Mouse (Mus musculus) v-Abl transformed pro-B cells (cell line): ENCODE measurements around the gene Gpr162.

Source experiments
- in situ Hi-C, 2 experiments: fragments of 400-800 bp; cut with MboI; formaldehyde crosslinking; loops; one replicate each; pipeline ENCODE4 v1.15.1; 2025; ENCODE audit not compliant: unreplicated experiment in 2 of 2

The Gpr162 gene

DNA sequence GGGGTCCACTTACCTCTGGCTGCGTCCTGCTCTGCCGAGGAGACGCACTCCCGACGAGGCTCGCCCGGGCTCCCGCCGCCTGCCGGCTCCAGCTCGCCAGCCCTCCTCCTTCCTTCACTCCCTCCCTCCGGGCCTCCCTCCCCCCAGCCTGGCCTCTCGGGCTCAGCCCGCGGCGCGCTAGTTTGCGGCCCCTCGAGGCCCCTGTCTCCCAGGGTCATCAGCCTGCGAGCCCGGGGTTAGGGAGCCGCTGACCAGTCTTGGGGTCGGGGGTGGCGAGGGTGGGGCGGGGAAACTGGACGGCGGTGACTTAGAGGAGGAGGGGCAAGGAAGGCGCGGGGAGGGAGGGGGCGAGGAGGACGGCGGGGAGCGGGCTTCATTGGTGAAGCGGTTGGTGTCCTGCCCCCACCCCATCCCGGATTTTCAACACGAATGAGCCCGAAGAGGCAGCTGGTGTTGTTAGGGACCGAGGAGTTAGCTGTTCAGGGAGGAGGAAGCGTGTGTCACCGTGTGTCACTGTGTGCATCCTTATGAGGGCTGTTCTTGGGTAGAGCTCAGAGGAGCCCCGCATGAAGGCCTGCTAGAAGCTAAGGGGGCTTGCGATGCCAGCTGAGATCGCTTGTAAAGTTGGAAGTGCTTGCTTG lies at the start of gene Gpr162:
Gene Gpr162 (minus strand): TSS at position 326 of the 641 bp plus-strand sequence.
- in situ Hi-C loops, result loop anchor here in 1 of 2 experiments (25.0 kb wide), 1 partner anchor 749 kb away; no protein-coding TSS in a partner anchor

DNA sequence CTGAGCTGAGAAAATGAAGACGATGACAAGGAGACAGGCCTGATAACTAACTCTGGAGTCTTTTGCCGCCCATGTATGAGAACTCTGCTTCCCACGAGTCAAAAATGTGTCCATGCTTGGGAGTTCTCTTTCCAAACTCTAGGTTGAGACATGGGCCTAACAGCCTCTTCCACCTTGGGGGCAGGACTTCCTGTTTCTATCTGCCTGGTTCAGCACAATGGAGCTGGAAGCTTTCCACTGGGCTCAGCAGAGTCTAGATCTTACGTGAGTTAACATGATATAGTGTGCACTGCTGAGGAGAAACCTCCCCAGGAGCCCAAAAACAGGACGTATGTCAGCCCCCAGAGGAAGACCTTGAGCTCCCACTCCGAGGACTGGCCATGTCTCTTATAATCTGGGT lies 49.4 kb upstream of the Gpr162 start:
- in situ Hi-C loops, result loop anchor here in 1 of 2 experiments (25.0 kb wide), 2 partner anchors 124 to 349 kb away; partner anchors contain the start of genes Acrbp and Ing4

DNA sequence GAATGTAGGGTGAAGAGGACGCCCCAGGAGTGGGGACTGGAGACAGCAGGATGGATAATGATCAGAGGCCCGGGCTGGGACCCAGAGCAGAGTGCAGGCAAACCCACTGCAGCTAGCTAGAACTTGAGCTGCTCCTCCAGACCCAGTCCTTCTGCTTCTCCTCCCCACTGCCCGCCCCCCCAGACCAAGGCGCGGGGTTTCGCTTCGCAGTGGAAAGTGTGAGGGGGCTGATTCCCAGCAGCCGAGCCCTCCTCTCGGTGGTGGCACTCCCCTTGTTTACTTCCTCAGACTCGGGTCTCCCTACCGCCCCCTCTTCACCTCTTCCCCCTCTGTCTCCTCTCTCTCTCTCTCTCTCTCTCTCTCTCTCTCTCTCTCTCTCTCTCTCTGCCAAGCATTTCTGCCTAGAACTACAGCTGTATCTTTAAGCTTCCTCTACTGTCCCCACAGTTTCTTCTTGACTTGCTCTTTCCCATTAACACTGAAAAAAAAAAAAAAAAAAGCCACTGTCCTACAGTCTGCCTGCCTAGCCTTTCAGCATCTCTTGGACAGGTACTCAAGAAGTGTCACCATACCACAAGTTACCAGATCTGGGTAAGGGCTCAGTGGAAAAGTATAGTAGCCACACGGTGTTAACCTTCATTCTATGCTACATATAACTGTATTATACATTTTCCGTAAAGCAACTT lies 47.9 kb upstream of the Gpr162 start, which contains the start of gene Lag3:
Gene Lag3 (minus strand): TSS at position 173 of the 686 bp plus-strand sequence.
- in situ Hi-C loops, result loop anchor here in 1 of 2 experiments (25.0 kb wide), 2 partner anchors 126 to 351 kb away; partner anchors contain the start of genes Acrbp and Ing4

DNA sequence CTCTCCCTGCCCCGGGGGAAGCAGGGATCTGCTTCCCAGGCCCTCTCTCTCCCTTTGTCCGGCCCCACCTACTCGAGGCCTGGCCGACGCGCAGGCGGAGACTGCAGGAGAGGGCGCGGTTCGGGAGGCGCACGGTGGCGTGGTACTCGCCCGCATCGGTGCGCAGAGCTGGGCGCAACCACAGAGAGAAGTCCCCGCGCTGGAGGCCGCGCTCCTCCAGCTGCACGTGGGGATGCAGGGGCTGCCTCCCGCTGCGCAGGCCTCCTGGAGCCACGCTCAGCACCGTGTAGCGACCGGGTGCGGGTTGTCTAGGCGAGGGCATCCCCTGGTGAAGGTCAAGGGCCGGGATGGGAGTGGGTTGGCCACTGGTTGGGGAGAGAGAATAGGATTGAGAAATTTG lies 46.2 kb upstream of the Gpr162 start:
- in situ Hi-C loops, result loop anchor here in 1 of 2 experiments (25.0 kb wide), 2 partner anchors 127 to 352 kb away; partner anchors contain the start of genes Acrbp and Ing4

DNA sequence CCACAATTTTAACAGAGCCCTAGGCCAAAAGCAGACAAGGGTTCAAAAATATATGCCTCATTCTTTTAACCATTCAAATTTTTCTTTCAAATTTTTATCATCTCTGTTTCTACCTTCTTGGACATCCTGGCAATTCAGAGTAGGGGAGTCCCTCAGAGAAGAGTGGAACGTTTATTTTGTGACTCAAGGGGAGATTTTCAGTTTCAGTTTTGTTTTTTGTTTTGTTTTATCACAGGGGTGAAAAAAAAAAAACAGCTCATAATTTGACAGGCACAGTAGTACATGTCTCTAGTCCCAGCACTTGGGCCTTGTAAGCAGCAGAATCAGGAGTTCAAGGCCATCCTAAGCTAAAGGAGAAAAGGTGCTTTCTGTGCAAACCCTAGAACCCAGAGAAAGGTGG lies 44.0 kb upstream of the Gpr162 start:
- in situ Hi-C loops, result loop anchor here (10.0 to 25.0 kb wide), 5 partner anchors 127 to 355 kb away; partner anchors contain the start of genes Ing4 (in 2 of the 2) and Acrbp (in 1 of the 2)

DNA sequence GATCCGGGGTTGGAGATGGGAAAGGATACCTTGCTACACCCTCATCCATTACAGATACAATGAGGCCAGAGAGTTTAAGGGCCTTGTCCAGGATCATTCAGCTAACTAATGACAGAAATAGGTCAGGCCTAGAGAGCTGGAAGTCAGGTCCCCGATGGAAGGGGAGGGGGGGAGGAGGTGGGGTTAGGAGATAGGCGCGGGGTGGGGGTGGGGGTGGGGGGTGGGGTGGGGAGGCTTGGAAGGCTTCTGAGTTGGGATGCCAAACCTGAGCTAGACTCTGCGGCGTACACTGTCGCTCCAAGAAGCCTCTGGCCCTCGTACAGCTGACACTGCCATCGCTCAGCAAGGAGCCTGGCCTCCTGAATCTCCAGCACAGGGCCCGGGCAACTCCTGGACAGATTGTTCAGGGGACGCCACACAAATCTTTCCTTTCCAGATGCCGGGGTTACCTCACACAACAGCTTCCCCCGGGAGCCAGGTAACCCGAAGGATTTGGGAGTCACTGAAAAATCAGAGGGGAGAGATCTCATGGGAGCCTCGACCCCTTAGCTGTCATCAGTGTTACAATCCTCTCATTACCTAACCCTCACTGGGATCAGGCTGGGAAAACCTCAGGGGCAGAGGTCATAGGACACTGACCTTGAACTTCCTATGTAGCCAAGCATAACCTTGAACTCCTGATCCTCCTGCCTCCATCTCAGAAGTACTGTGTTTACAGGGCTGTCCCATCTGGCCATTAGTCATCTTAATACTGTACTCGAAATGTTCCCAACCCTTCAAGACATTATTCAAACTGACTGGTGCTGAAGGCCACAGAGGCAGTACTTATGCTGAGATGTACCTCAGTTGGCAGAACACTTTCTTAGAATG lies 41.4 kb upstream of the Gpr162 start:
- in situ Hi-C loops, result loop anchor here (10.0 to 25.0 kb wide), 5 partner anchors 130 to 357 kb away; partner anchors contain the start of genes Ing4 (in 2 of the 2) and Acrbp (in 1 of the 2)

DNA sequence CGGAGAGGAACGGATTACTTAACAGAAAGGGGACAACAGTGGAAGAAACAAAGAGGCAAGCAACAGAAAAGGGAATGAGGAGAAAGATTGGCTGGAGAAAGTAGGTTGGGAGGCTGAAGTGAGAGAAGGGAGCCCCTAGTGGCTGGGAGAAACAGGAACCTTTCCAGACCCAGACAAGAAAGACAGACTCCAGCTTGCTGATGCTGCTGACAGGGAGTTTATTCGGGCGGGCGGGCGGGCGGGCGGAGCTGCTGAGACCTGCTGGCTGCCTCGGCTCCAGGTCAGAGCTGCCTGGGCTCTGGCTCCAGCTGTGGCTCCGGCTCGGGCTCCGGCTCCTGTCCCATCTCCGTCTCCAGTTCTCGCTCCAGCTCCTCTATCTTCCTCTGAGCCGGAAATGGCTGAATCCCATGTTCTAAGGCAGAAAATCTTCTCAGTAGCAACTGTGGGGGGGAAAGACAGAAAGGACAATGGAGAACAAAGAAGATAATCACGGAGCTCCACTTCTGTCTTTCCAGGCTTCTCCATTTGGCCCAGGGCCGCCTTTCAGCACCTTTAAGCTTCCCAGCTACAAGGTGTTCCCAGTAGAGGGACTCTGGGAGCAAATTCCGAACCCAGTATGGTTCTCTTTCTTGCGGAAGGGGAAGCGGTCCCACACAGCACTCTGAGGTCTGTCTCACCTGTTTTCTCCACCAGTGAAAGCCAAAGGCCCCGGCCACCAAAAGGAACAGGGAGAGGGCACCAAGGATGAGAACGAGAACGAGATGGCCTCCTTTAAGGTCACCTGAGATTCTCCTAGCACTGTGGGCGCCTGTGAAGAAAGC lies 40.6 kb upstream of the Gpr162 start:
- in situ Hi-C loops, result loop anchor here (10.0 to 25.0 kb wide), 5 partner anchors 130 to 358 kb away; partner anchors contain the start of genes Ing4 (in 2 of the 2) and Acrbp (in 1 of the 2)

DNA sequence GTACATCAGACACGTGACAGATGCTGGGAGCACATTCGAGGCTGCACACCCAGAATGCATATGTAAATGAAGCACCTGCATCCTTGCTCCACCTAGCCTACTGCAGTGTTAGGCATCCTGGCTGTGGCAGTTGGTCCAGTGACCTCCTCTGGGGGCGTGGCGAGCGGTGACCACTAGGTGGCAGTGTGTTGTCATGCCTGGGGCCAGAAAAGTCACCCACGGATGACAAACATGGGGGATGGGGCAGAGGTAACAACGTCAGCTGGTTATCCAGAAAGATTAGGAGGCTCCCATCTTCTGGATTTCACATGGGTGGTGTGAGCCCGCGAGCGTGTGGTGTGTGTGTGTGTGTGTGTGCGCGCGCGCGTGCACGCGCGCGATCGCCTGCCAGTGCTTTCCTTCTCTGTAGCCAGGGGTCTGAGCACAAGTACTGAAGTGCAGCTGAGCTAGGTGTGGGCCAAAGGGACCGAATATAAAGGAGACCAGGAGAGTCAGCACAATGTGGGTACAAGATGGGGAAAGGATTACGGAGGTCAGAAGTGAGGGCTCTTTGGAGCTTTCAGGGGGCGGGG lies 39.9 kb upstream of the Gpr162 start:
- in situ Hi-C loops, result loop anchor here (10.0 to 25.0 kb wide), 5 partner anchors 131 to 359 kb away; partner anchors contain the start of genes Ing4 (in 2 of the 2) and Acrbp (in 1 of the 2)

DNA sequence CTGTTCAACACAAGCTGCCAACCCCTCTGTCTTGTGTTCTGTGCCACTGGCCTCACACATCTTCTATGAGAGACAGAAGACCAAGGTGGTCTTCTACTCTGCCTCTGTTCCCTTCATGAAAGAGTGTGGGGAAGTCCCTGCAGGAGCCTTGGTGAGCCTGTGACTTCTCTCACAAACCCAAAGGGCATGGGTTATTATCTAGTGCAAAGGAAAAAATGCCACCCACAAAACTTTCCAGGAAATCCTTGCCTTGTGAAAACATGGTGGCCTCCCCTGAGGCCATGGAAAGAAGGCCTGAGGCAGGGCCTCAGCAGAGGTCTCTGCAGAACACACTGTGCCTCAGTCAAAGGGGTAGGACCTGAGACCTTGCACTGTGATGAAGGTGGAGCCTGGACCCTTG lies 38.1 kb upstream of the Gpr162 start:
- in situ Hi-C loops, result loop anchor here (10.0 to 25.0 kb wide), 5 partner anchors 133 to 360 kb away; partner anchors contain the start of genes Ing4 (in 2 of the 2) and Acrbp (in 1 of the 2)

DNA sequence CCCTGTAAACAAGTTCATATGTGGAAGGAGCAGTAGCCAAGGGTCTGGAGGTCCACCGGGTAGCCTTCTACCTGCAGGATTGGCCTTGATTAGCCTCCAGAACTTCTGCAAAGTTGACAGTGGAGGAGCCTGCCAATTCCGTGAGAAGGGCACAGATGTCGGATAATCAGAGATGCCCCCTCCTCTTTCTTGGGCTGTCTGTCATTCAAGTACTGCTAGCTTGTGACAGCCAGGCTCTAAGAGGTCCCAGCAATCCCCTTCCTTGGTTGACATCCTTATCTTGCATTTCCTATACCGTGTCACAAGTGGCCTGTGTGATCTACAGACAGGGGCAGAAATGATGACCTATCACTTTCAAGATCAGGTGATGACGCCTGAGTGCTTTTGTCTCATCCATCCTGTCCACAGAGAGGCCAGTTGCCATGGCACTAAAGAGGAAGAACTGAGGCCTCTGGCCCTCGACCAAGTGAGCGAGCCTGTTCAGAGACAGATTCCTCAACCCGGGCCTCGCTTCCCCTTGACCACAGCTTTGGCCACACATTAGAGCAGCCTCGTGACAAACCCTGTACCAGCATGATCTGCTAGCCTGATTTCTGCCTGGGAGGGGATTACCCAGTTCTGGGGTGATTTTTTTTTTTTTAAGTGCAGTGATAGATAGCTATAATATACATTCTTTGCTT lies 37.2 kb upstream of the Gpr162 start:
- in situ Hi-C loops, result loop anchor here (10.0 to 25.0 kb wide), 5 partner anchors 134 to 361 kb away; partner anchors contain the start of genes Ing4 (in 2 of the 2) and Acrbp (in 1 of the 2)

DNA sequence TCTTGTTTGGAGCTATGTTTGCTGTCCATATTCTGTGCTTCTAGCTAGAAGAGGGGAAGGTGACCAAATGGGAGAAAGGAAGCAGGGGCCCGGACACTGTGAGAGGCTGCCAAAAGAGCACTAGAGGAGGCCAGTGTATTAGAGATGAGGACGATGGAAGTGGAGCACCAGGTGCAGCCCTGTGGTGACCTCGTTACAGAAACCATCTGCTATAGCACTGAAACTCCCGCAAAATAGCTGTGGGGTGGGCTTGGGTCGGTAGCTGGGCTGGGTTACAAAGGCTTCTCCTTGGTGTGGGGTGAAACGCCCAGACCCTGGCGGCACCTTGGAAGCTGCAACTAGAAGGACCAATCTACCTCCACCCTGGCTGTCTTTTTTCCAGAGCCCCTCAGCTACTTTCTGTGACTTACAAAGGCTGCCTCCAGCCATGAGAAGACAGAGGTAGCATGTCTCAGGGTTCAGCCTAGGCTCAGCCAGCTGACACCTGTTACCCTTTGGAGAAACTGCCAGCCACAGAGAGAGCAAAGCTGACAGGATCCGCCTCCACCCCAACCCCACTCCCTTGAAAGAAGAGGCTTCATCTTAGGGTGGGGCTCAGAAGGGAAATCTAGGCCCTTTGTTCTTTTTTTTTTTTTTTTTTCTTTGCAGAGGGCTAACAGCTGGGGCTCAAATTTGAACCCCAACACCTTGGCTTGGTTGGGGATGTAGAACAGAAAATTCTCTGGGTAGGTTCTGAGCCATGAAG lies 36.4 kb upstream of the Gpr162 start:
- in situ Hi-C loops, result loop anchor here (10.0 to 25.0 kb wide), 5 partner anchors 135 to 362 kb away; partner anchors contain the start of genes Ing4 (in 2 of the 2) and Acrbp (in 1 of the 2)

DNA sequence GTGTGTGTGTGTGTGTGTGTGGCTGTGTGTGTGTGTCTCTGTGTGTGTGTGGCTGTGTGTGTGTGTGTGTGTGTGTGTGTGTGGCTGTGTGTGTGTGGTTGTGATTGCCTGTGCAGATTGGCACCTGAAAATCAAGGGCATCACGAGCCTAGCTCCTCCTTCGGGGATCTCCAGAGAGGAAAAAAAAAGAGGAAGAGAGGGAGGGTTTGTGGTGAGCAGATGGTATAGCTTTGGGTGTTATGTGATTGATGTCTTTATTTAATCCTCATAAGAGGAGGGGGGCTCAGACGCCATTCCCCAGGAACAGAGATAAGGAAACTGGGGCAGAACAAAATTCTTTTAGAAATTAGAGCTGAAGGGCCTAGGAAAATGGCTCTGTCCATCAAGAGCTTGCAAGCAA lies 34.6 kb upstream of the Gpr162 start:
- in situ Hi-C loops, result loop anchor here in 1 of 2 experiments (25.0 kb wide), 1 partner anchor 714 kb away; no protein-coding TSS in a partner anchor

DNA sequence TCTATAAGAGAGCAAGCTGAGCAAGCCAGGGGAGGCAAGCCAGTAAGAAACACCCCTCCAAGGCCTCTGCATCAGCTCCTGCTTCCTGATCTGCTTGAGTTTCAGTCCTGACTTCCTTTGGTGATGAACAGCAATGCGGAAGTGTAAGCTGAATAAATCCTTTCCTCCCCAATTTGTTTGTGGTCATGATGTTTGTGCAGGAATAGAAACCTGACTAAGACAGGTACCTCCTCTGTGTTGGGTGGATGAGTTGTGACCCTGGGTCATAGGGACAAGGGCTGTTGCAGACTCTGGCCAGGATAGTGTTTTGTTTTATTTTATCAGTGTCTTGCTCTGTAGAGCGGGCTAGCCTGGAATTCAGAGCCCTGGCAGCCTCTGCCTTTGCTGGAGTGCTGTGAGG lies 30.3 kb upstream of the Gpr162 start:
- in situ Hi-C loops, result loop anchor here in 1 of 2 experiments (25.0 kb wide), 1 partner anchor 718 kb away; no protein-coding TSS in a partner anchor

DNA sequence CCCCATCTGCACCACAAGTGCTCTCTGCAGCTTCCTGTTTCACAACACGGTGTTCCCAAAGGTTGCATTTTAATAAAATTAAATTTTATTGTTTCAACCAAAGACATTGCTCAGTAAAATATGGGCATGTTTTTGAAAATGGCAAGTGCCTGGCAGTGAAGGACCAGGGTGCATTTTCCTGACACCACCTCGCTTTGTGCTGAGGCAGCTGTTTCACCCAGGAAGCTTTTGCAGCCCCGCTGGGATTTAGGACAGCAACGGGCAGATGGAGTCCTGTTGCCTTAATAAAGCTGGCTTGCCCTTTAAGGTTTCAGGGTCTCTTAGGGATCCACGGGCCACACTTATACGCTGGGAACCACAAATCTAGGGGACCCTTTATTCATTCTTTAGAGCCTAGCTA lies 27.2 kb upstream of the Gpr162 start:
- in situ Hi-C loops, result loop anchor here in 1 of 2 experiments (25.0 kb wide), 1 partner anchor 721 kb away; no protein-coding TSS in a partner anchor

DNA sequence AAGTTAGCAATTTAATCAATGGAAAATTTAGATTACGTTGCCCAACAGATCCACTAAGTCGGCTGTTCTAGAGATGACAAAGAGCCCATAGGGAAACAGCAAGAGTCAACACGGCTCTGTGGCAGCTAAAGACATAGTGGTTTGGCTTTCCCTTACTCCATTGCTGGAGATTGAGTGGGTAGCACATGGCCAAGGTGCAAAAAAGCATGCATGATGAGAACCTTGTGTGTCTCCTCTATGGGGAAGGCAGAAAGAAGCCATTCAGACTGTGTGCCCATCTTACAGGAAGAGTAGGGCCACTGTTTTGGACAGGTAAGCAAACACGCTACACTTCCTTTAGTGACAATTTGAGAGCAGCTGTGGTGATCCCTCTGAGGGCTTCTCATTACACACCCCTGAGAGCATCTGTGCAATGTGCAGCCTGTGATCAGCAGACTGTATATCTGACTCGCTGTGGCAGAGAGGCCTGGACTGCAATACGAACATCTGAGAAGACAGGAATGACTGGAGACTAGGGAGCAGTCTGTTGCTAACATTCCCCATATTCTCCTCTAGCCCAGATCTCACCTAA lies 24.9 kb upstream of the Gpr162 start:
- in situ Hi-C loops, result loop anchor here in 1 of 2 experiments (25.0 kb wide), 1 partner anchor 724 kb away; no protein-coding TSS in a partner anchor

DNA sequence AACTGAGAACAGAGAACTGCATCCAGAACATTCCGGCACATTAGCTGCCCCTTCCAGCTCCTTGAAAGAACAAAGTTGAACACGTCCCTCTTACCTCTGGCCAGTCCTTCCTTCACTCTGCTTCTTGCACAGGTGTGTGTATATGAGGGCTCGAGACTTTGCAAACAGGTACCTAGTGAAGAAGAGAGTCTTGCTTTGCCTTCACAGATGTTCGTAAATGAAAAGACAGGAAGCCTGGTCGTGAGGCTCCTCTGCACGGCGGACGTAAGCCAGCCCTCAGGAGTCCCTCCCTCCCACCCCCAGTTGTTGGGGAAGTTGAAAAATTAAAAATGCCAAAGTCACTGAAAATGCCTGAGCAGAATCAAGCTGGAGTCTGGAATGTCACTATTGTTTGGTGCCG lies 24.2 kb upstream of the Gpr162 start, which contains the start of gene Cd4:
Gene Cd4 (minus strand): TSS at position 236 of the 400 bp plus-strand sequence.
- in situ Hi-C loops, result loop anchor here in 1 of 2 experiments (25.0 kb wide), 1 partner anchor 724 kb away; no protein-coding TSS in a partner anchor
